Comparison of ENCODE assay signal across 34 mouse cellular contexts in the genomic region with DNA sequence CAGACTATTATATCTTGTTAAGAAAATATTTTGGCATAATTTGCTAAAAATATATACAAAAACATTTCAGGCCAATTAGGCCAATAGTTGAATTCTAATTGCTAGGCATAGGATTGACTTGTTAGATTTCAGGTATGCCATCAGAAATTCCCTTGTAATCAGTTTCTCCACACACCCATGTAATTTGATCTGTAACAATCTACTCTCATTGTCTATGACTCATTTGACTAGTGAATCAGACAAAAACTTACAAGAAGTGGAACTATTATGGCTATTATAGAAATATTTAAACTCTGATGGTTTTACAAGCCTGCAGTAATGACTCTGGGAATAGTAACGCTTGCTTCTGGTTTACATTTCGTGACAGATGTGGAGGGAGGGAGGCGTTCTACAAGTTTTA.
"Had no signal": no experiment of that assay in that cellular context is flagged by ENCODE, and none has a peak within 500 bp of the region (broad histone marks: within the 10 kb centered on the region; RNA-seq: fewer than 3 reads in every experiment).

No protein-coding gene starts in this region.

- H3K27me3 ChIP-seq: heart, embryonic 12.5 days; heart, embryonic 13.5 days; heart, embryonic 15.5 days; hindbrain, embryonic 12.5 days; hindbrain, embryonic 13.5 days; hindbrain, embryonic 15.5 days; intestine, embryonic 15.5 days; kidney, embryonic 15.5 days had no signal

- H3K9me3 ChIP-seq: heart, embryonic 12.5 days; heart, embryonic 13.5 days; heart, embryonic 15.5 days; hindbrain, embryonic 10.5 days; hindbrain, embryonic 13.5 days; hindbrain, embryonic 15.5 days; intestine, embryonic 15.5 days; kidney, embryonic 15.5 days had no signal

- H3K4me2 ChIP-seq: heart, embryonic 11.5 days; heart, embryonic 12.5 days; heart, embryonic 13.5 days; heart, embryonic 15.5 days; hindbrain, embryonic 12.5 days; hindbrain, embryonic 13.5 days; hindbrain, embryonic 14.5 days; hindbrain, embryonic 15.5 days; intestine, embryonic 15.5 days; kidney, embryonic 15.5 days had no signal

- ATAC-seq: hindbrain, embryonic 16.5 days; hindbrain, postnatal 0 days; inflammation-experienced regulatory T-cells, adult 6 months; intestine, embryonic 15.5 days; intestine, embryonic 16.5 days; intestine, postnatal 0 days had no signal

- H3K36me3 ChIP-seq: heart, embryonic 12.5 days; heart, embryonic 13.5 days; heart, embryonic 15.5 days; hindbrain, embryonic 10.5 days; hindbrain, embryonic 12.5 days; hindbrain, embryonic 13.5 days; hindbrain, embryonic 15.5 days; intestine, embryonic 15.5 days; kidney, embryonic 15.5 days had no signal

- H3K4me3 ChIP-seq: heart, embryonic 12.5 days; heart, embryonic 13.5 days; heart, embryonic 15.5 days; hindbrain, embryonic 10.5 days; hindbrain, embryonic 12.5 days; hindbrain, embryonic 13.5 days; hindbrain, embryonic 15.5 days; intestine, embryonic 15.5 days; kidney, embryonic 15.5 days; left cerebral cortex, adult 2 months had no signal

- H3K9ac ChIP-seq: heart, embryonic 12.5 days; heart, embryonic 13.5 days; heart, embryonic 15.5 days; hindbrain, embryonic 12.5 days; hindbrain, embryonic 13.5 days; hindbrain, embryonic 14.5 days; hindbrain, embryonic 15.5 days; intestine, embryonic 15.5 days; kidney, embryonic 15.5 days had no signal

- H3K27ac ChIP-seq: heart, embryonic 13.5 days; heart, embryonic 15.5 days; hindbrain, embryonic 10.5 days; hindbrain, embryonic 12.5 days; hindbrain, embryonic 13.5 days; hindbrain, embryonic 14.5 days; hindbrain, embryonic 15.5 days; hindbrain, postnatal 0 days; intestine, embryonic 15.5 days; kidney, embryonic 15.5 days; kidney, postnatal 0 days; left cerebral cortex, adult 2 months had no signal

- DNase-seq: heart, postnatal 10 days; heart, postnatal 14 days; heart, postnatal 36 days; heart, postnatal 4 days; kidney, adult 11 months; kidney, adult 18-20 months; kidney, adult 2 months; kidney, adult 8-10 months; kidney, adult 9 months; kidney, postnatal 10 days; kidney, postnatal 14 days; kidney, postnatal 25 days; kidney, postnatal 36 days; kidney, postnatal 4 days; layer of hippocampus, adult 9-11 months; layer of hippocampus, postnatal 36 days had no signal

- H3K4me1 ChIP-seq: heart, embryonic 12.5 days; heart, embryonic 13.5 days; heart, embryonic 15.5 days; hindbrain, embryonic 10.5 days; hindbrain, embryonic 12.5 days; hindbrain, embryonic 13.5 days; hindbrain, embryonic 15.5 days; intestine, embryonic 15.5 days; kidney, embryonic 15.5 days had no signal
